Mouse (Mus musculus) heart, adult 11 months (tissue): ENCODE data around the gene Epc2.

Experiments
- DNase-seq: peaks from one replicate; pipeline ENCODE4 v3.0.0; 2022

Epc2 gene

GRCm38 (mm10) chr2:49450931-49451636, at the start of gene Epc2:
TSS of gene Epc2 (plus strand) at chr2:49451486.
- DNase-seq, result peak; percentile 99

GRCm38 (mm10) chr2:49405954-49406353, 45.3 kb upstream of the Epc2 start:
- DNase-seq, result no peak

DNA sequence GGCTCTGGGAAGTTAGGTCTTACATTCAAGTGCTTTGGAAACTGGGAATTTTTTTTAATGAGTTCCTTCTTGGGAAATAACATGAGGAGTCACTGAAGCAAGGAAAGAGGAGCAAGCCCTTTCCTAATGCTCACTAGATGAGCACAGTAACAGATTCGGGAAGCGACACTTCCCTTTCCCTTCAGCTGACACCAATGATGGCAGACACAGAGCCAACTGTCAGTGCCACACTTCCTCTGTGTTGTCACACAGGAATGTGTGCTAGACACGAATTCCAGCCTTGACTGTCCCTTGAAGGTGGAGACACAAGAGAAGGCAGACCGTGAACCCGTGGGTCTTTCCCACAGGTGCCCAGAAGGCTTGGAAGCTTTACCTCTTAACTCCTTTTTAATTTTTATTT, 39.6 kb upstream of the Epc2 start:
- DNase-seq, result no peak

DNA sequence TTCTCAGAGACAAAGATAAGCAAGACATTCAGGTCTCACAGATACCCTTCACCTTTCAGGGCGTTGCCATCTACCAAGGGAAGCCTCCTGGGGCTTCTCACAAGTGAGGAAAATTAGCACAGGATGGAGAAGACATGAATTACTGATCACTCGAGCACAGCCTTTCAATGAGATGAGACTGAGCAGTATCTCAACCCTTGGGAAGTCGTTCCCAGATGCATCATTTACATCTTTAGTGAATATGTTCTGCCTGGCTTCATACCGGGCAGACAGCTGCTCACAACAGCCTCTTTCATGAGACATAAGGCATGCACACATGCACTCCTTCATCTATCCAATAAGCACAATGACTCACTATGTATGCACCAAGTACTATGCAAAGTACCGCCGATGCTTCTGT, 38.7 kb upstream of the Epc2 start:
- DNase-seq, result no peak

- DNase-seq, result no peak
These were observed 35.4 kb upstream of the Epc2 start for GRCm38 (mm10) chr2:49415868-49416267.

- peak; percentile 93 for DNase-seq
These were observed 34.2 kb upstream of the Epc2 start for GRCm38 (mm10) chr2:49417018-49417604.

DNA sequence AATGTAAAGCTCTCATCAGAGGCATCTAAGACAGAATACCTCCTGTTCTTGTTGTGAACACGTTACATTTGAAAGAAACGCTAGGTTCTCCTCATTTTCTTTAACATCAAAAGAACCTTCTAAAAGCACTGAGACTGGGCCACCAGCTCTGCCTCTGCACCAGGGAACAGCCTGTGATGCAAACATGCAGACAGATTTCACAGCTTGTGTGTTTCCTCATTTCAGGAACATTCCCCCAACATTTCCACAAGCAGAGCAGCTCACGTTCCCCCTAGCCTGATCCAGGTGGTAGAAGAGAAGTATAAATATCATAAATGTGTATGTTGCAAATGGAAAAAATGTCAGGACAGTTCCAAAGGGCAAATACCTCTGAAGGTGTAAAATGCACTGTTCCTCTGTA, 30.9 kb upstream of the Epc2 start:
- DNase-seq, result peak; percentile 35

- no peak for DNase-seq
These were observed 27.4 kb upstream of the Epc2 start for GRCm38 (mm10) chr2:49423857-49424256.

- DNase-seq, result peak; percentile 87
These were observed 26.5 kb upstream of the Epc2 start for GRCm38 (mm10) chr2:49424788-49425187.

- no peak for DNase-seq
These were observed 25.1 kb upstream of the Epc2 start for GRCm38 (mm10) chr2:49426175-49426574.

GRCm38 (mm10) chr2:49431015-49431414, 20.3 kb upstream of the Epc2 start:
- no peak for DNase-seq

DNA sequence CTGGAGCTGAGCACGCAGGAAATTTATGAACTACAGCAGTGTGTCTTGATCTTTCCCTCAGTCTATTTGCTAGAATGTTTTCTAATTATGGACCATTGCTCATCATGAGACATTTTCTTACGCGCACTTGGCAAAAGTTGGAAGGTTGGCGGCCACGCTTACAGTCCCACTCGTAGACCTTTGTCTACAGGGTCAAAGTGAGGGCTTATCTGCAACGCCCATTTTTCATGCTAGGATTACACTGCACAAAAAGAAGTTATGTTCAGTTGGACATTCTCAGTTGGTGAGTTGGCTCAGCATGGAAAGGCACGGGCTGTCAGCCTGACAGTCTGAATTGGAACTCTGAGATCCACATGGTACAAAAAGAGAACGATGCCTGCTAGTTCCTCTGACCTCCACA, 18.1 kb upstream of the Epc2 start:
- no peak for DNase-seq

DNA sequence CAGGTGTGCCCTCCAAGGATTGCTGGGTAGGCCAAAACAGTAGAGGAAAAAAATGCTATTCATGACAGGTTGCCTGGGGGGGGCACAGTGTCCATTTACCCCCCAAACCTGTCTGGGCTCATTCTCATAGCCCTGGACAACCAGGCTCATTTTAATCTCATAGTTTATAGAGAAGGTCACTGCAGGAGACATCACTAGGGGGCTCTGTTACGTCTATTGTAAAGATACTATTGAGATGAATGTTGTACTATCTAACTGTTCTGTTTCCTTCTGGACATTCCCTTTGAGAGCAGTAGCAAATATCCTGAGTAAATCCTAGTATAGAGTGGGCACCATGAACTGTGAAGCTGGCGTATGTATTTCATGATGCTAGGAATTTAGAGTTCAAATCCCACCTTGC, 5.0 kb upstream of the Epc2 start:
- no peak for DNase-seq

- DNase-seq, result no peak
These were observed 3.5 kb upstream of the Epc2 start for GRCm38 (mm10) chr2:49447586-49448475.

DNA sequence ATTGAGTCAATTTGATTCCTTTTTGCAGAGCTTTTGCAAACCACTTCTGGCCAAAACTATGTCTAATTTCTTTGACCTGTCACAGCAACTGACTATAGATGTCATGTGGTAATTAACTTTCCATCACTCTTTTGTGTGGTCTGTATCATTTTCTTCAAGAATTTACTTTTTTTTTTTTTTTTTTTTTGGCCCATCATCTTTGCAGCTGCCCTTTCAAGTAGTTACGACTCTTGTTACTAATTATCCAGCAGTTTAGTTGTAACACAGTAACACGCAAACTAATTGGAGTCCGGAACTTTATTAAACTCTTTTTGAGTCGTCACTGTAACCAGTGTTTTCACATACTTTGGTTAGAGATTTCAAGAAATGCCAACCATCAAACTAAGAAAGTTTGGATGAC, 819 bp upstream of the Epc2 start:
- DNase-seq, result no peak

- peak; percentile 99 for DNase-seq
These were observed 438 bp downstream of the Epc2 start for GRCm38 (mm10) chr2:49451637-49452211.

DNA sequence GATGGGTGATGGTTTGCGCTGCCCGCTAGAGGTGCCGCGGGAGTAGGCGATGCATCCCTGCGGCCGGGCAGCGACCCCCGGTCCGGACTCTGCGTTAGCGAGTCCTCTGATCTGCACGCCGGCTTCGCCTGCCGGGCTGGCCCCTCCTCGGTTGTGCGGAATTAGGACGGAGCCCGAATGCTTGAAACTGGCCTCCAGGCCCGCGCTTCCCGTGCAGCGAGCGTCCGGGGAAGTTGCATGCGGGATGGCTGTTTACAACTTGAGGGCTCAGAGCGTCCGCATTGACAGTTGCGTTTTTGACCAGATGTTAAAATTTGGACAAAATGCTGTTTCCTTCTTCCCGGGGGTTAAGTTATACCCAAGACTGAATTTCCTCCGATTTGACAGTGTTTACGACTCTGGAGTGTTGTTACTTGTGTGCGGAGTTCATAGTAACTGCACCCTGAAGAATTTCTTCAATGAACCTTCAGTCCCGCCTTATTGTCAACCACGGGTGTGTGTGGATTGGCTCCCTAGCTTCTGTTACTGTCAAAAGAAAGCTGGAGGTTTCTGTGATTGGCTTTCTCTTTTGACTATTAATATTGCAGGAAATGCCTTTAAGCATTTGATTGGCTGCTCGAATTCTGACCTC, 1.3 kb downstream of the Epc2 start:
- DNase-seq, result peak; percentile 98

DNA sequence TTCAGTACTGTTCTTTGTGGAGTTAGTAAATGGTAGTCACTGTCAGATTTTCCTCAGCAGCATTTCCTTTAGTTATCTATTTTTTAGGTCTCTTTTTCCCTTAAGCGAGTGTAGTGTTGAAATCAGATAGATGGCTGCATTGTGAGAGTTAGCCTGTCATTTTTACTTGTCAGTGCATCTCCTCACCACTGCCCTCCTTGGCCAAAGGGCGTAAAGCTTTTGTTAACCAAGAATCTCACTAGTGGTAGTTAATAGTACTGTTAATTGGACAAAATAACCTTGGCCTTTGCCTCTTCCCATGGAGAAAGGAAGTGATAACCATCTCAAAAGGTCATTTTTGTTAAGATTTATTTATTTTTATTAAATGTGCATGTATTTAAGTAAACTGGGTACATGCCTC, 6.5 kb downstream of the Epc2 start:
- no peak for DNase-seq

GRCm38 (mm10) chr2:49465672-49466222, 14.5 kb downstream of the Epc2 start:
- DNase-seq, result no peak

- DNase-seq, result no peak
These were observed 15.8 kb downstream of the Epc2 start for GRCm38 (mm10) chr2:49467038-49467437.

- DNase-seq, result no peak
These were observed 19.9 kb downstream of the Epc2 start for GRCm38 (mm10) chr2:49471188-49471587.

DNA sequence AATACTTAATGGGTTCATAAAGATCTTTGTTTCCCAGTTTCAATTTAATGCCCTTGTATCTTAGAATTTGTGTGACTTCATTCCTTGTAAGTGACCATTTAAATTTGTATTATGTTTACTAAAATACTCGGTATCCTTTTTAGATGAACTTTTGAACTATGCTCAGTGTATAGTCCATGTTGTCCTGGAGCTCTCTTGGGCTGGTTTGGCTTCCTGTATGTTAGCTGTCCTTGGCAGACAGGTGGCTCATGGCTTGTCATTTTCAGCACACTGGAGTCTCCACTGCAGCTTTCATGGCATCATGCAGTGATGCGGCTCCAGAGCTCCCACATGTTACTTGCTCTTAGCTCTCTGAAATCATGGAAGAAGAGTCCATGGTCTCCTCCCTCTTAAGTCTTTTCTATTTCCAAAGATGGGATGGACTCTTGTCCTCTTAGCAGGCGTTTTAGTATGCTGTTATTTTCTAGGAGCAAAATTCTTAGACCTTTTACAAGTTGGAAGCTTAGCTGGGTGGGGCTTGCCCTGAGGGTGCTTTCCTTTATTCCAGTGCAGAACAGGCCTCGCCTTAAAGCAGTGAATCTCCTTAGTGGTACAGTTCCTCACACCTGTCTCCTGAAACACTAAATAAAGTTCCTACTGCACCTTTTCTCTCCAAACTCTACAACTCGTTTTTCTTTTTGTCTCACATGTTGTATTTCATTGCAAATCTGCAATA, 20.5 kb downstream of the Epc2 start:
- DNase-seq, result no peak
